Mouse (Mus musculus): Measurements from ENCODE around the gene Tmem150b. TPM values are rescaled to one million over a fixed set of nuclear protein-coding genes. Genes with fewer than 3 reads are reported as not detected.

Tmem150b gene
- total RNA-seq, 2 experiments from 2014 or later, result 0.23 TPM; not detected in 1

DNA sequence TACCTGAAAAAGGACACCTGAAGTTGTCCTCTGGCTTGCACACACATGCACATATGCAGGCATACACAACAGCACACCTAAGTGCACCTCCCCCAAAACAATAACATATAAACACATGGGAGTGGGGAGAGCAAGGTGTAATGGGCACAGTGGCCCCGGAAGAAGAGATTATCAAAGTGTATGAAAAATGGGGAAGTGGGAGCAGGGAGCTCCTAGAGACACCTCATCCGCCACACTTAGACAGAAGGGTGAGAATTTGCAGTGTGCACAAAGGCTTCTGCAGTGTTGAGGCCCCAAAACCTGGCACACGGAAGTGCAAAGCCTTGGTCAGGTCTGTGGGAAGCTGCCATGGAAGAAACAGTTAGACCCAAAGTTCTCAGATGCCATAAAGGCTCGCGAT, 6.0 kb upstream of the Tmem150b start:
- DNase-seq, result no peak

- no peak for DNase-seq
Measured at GRCm38 (mm10) chr7:4724359-4724758, 690 bp downstream of the Tmem150b start.

- no peak for DNase-seq
Measured at GRCm38 (mm10) chr7:4723508-4723907, 1.5 kb downstream of the Tmem150b start.

DNA sequence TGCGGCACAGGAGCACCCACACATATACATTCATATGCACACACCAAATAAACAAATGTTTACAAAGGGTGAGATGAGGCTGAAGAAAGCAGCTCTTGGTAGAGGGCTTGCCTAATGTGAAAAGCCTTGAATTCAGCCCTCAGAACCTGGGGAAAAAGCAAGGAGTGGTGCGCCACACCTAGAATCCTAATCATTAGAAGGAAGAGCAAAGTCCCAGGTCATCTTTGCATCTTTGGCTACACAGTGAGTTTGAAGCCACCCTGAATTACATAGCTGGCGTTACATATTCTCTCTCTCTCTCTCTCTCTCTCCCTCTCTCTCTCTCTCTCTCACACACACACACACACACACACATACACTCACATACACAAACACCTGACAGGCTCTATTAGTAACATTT, 5.8 kb downstream of the Tmem150b start:
- DNase-seq, result no peak

GRCm38 (mm10) chr7:4716955-4717354, 8.1 kb downstream of the Tmem150b start:
- DNase-seq, result no peak

DNA sequence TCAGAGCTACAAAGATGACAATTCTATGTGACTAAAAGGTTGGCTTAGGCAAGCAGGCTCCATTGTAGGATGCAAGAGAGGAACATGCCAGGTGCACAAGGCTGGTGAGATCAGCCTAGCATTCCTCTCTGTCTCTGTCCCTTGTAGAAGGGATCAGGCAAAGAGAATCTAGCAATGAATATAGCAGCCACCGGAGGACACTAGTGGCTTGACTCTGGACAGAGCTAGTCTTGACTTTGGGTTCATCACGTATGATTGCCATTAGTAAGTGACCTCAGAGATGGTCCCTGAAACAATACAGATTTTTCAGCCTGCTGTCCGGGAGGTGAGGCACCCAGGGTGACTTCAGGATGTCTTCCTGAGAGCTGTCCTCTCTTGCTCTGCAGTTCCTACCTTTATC, 12.5 kb downstream of the Tmem150b start:
- DNase-seq, result no peak

GRCm38 (mm10) chr7:4705098-4705497, 20.0 kb downstream of the Tmem150b start:
- no peak for DNase-seq

DNA sequence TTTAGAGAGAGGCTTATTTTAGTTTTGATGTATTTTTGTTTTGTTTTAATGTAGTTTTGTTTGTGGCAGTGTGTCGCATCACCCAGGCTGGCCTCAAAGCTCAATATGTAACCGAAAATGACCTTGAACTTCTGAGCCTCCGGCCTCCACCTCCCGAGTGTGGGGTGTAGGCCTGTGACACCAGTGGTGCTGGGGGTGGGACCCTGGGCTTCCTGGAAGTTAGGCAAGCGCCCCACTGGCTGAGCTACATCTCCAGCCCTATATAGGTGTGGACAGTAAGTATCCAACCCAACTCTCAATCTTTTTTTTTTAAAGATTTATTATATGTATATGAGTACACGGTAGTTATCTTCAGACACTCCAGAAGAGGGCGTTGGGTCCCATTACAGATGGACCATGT, 21.9 kb downstream of the Tmem150b start:
- DNase-seq, result no peak

GRCm38 (mm10) chr7:4702334-4702733, 22.7 kb downstream of the Tmem150b start:
- peak; percentile 30 for DNase-seq

DNA sequence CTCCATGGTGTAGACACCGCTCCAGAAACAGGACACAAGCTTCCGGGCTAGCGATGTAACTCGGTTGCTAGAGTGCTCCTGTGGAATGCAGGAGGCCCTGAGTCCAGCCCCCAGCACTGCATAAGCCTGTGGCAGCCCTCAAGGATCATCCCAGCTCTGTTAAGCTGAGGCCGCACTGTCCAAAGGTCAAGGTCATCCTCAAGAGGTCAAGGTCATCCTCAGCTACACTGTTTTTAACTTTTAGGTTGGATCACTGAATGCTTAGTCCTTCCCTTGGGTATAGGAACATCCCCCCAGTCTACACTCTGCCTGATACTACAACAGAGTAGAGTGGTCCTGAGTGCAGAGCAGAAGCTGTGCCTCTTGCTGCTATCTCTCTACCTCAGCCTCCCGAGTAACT, 32.0 kb downstream of the Tmem150b start:
- DNase-seq, result no peak

DNA sequence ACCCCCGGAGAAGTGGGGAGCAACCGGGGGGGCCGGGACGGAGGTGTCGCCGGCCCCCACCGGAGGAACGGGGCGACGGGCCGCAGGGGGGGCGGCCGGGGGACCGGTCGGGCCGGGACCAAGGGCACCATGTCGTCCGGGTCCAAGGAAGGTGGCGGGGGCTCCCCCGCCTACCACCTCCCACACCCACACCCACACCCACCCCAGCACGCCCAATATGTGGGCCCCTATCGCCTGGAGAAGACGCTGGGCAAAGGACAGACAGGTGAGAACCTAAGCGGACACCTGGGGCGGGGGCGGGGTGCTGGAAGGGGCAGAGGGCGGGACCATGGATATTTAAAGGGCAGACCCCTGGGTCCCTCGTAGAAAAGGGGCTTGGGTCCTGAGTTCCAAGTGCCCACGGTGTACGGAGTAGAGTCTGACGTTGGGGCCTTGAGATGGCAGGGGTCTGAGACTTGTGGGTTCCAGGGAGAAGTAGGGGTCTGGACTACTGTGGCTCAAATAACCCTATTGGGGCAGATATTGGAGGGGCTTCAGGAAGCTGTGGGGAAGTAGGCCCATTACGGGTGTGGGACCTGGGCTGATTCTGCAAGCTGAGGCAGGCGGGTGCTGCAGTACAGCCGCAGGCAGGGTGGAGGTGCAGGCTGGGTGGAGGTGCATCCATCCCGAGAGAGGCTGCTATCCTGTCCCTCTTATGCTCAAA, 33.9 kb downstream of the Tmem150b start:
- no peak for DNase-seq

- peak; percentile 50 for DNase-seq
Measured at GRCm38 (mm10) chr7:4690387-4690786, 34.7 kb downstream of the Tmem150b start, which contains the start of gene Brsk1. Brsk1 (plus strand) TSS chr7:4690604.

DNA sequence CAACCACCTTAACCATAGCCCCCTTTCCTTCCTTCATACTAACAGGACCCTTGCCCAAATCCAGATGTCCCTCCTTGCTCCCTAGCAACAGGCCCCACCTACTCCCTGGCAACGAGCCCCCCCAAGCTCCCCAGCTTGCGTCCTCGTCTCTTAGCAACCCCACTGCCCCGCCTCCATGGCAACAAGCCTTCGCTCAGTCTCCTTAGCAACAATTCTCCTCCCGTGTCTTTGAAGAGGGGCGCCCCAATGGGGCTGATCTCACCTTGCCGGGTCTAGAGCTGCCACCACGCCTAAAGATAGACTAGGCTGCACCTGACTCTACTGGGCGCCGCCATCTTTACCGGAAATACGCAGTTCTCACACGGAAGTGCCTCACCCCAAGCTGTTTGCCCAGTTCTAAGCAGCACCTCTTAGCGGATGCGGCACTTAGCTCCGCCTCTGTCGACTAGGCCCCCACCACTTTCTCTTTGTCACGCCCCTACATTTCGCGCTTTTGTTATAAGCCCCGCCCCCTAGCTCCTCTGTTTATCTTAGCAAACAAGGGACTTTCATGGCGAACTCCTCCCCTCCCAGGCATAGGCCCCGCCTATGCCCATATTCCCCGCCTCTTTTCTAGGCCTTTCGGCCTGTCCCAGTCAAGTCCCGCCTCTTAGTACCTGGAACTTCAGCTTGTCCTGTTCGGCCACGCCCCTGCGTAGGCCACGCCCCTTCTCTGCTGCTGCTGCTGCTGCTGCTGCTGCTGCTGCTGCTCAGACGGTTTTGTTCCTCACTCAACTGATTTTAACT, 40.2 kb downstream of the Tmem150b start, which contains the start of gene Hspbp1:
Gene Hspbp1, minus strand, starts transcription at position 437 of the 786 bp plus-strand sequence.
- peak; percentile 94 for DNase-seq

GRCm38 (mm10) chr7:4684203-4684602, 40.8 kb downstream of the Tmem150b start:
- no peak for DNase-seq

DNA sequence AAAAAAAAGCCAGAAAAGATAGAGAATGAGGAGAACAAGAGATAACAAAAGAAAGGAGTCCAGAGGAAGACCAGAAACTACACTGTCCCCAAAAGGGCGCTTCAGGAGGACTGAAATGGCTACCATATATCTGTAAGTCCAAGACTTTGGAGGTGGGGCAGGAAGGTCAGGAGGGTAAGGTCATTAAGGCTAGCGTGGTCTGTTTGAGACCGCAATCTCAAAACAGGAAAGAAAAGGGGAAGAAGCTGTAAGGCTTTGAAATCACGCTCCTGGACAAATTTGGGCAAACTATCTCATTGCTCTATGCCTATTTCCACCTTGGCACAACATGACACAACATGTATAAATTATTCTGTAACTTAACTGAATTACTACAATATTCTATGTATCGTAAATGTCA, 41.7 kb downstream of the Tmem150b start:
- no peak for DNase-seq

DNA sequence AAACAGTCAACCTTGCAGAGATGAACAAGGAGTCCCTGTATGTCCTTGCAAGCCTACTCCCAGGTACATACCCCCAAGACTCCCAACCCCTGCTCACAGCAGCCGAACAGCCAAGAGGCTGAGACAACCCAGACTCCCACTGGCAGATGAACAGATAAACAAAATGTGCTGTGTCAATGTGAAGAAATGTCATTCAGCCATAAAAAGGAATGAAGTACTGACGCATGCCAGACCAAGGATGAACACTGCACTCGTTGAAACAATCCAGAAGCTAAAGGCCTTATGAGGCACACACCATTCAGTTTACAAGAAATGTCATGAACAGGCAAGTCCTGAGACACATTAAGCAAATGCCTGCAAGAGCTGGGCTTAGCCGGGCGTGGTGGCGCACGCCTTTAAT, 49.8 kb downstream of the Tmem150b start:
- DNase-seq, result no peak

DNA sequence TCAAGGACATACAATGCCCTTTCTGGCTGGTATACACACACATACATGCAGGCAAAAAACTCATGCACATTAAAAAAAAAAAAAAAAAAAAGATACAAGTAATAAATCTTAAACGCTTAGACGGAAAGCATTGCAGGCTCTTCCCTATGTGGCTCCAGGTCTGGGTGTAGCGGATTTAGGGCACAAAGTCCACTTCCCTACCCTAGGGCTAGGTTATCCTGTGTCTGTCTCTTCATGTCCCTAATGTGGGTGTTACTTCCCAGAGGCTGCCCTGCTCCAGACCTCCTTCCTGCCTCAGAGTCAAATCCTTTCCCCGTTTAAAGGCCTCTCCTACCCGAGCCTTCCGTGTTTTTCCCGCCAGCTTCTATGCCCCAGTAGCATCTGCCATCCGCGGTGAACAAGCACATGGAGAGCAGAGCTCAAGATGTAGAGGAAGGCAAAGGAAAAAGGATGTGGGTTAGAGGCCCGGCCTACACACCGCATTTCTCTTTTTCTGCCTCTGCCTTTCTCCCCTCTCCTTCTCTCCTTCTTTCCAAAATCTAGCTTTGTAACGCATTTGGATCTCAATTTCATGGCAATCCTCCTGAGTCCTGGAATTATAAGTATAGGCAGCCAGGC, 50.8 kb downstream of the Tmem150b start:
- no peak for DNase-seq

DNA sequence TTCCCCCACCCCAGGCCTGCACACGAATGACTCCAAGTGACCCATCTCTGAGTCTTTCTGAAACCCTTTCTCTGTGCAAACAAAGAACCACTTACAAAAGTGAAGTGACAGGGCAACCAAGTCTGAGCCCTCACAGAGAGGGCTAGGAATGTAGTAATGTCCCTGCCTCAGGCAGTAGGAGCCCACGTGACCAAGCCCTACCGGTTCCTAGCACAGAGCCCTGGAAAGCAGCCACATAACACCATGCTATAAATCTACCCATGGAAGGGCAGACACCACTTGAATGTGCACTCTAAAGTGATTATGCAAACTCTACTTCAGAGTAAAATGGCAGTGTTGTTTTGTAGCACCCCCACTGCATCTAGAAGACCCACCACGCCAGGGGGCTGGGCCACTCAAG, 53.1 kb downstream of the Tmem150b start:
- no peak for DNase-seq

DNA sequence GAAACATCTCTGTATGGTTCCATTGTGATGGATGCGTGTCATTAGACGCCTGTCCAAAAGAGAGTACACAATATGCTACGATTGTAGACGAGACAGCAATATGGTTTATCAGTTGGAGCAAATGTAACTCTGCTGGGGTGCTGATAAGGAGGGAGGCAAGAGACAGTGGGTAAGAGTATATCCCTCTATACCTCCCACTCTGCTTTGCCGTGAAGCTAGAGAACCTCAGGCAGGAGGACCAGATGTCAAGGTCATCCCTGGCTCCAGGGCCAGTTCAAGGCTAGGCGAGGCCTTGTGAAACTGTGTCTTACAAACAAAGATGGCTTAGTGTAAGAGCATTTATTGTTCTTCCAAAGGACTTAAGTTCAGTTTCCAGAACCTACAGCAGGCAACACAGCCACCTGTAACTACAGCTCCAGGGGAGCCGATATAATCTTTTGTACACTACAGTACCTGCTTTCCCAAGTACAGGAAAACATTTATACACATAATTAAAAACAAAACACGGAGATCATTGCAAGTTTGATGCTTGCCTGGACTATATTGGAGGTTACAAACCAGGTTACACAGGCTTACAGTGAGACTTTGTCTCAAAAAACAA, 54.3 kb downstream of the Tmem150b start:
- no peak for DNase-seq

GRCm38 (mm10) chr7:4669156-4669555, 55.9 kb downstream of the Tmem150b start:
- no peak for DNase-seq

- no peak for DNase-seq
Measured at GRCm38 (mm10) chr7:4668506-4668905, 56.5 kb downstream of the Tmem150b start.

- no peak for DNase-seq
Measured at GRCm38 (mm10) chr7:4666871-4667270, 58.2 kb downstream of the Tmem150b start.

- DNase-seq, result no peak
Measured at GRCm38 (mm10) chr7:4663742-4664141, 61.3 kb downstream of the Tmem150b start.
